Mouse (Mus musculus) CD4-positive, CD25-positive, alpha-beta regulatory T cell, adult 2 months (primary cell): Measurements from ENCODE around the gene 4930535I16Rik.

Source experiments
- DNase-seq: peaks from one replicate; pipeline ENCODE4 v3.0.0-alpha.2; 2012; ENCODE audit warnings: low read depth, low spot score

The 4930535I16Rik gene

GRCm38 (mm10) chr4:123905126-123905668 lies 12.6 kb downstream of the 4930535I16Rik start:
- no peak for DNase-seq

- peak; percentile 99 for DNase-seq
Observed at GRCm38 (mm10) chr4:123904333-123905125, 13.3 kb downstream of the 4930535I16Rik start, which contains the start of gene Mycbp. TSS of gene Mycbp (plus strand) at chr4:123904832.

- peak; percentile 6 for DNase-seq
Observed at GRCm38 (mm10) chr4:123903432-123903831, 14.4 kb downstream of the 4930535I16Rik start.

GRCm38 (mm10) chr4:123898696-123899095 lies 19.1 kb downstream of the 4930535I16Rik start:
- DNase-seq, result peak; percentile 77

GRCm38 (mm10) chr4:123894295-123894694 lies 23.5 kb downstream of the 4930535I16Rik start:
- no peak for DNase-seq

- DNase-seq, result no peak
Observed at GRCm38 (mm10) chr4:123893726-123894125, 24.1 kb downstream of the 4930535I16Rik start.
